Mouse (Mus musculus) adrenal gland, adult 8-10 months (tissue): Measurements from ENCODE around the gene Des. TPM values are rescaled to one million over a fixed set of nuclear protein-coding genes. Genes with fewer than 3 reads are reported as not detected.

Source experiments
- total RNA-seq, 4 experiments: library from RNA; stranded (reverse); gene quantifications; 2 replicates each; pipeline ENCODE4 v1.2.4; 2022

The Des gene
- total RNA-seq, 4 experiments from 2014 or later = 13.3 to 16.4 (median 15.6) TPM

Other genes starting within 250 kb of the Des start
- gene Nhej1, start 235.1 kb upstream of the Des start, total RNA-seq = 1 to 10 TPM; 5.7 to 7.3 (median 7.2) TPM
- under 1 TPM; 0.15 to 0.77 (median 0.29) TPM for gene Slc23a3, start 226.4 kb upstream of the Des start, total RNA-seq
- gene Cnppd1, start 217.6 kb upstream of the Des start, total RNA-seq = 10 to 100 TPM; 38.5 to 48.6 (median 43.4) TPM
- gene Retreg2, start 217.6 kb upstream of the Des start, total RNA-seq = 100 to 1,000 TPM in 3 of 4 experiments, 10 to 100 TPM in 1; 98.5 to 113 (median 104) TPM
- gene Zfand2b, start 191.7 kb upstream of the Des start, total RNA-seq = 10 to 100 TPM; 34.2 to 39.7 (median 36.2) TPM
- gene Abcb6, start 179.9 kb upstream of the Des start, total RNA-seq = 10 to 100 TPM; 20.9 to 32.9 (median 31.4) TPM
- 10 to 100 TPM; 17.0 to 28.2 (median 22.8) TPM for gene Ankzf1, start 168.2 kb upstream of the Des start, total RNA-seq
- 10 to 100 TPM; 41.9 to 52.6 (median 47.6) TPM for gene Atg9a, start 168.1 kb upstream of the Des start, total RNA-seq
- gene Glb1l, start 149.5 kb upstream of the Des start, total RNA-seq = 10 to 100 TPM; 19.4 to 49.8 (median 33.2) TPM
- 100 to 1,000 TPM; 102 to 131 (median 120) TPM for gene Stk16, start 149.5 kb upstream of the Des start, total RNA-seq
- gene Tuba4a, start 140.5 kb upstream of the Des start, total RNA-seq = 10 to 100 TPM; 43.5 to 54.4 (median 49.1) TPM
- not detected for gene A630095N17Rik, start 128.2 kb upstream of the Des start, total RNA-seq
- gene Dnajb2, start 123.9 kb upstream of the Des start, total RNA-seq = 100 to 1,000 TPM in 3 of 4 experiments, 10 to 100 TPM in 1; 85.7 to 111 (median 108) TPM
- gene Ptprn, start 95.8 kb upstream of the Des start, total RNA-seq = 10 to 100 TPM; 59.0 to 80.7 (median 66.5) TPM
- gene Resp18, start 81.9 kb upstream of the Des start, total RNA-seq = 100 to 1,000 TPM; 143 to 279 (median 188) TPM
- 100 to 1,000 TPM; 101 to 112 (median 104) TPM for gene Dnpep, start 42.3 kb upstream of the Des start, total RNA-seq
- gene Speg, start 15.0 kb downstream of the Des start, total RNA-seq = 10 to 100 TPM; 13.7 to 32.9 (median 22.2) TPM
- gene Gmppa, start 75.6 kb downstream of the Des start, total RNA-seq = 100 to 1,000 TPM in 1 of 4 experiments, 10 to 100 TPM in 3; 56.5 to 103 (median 92.0) TPM
- 10 to 100 TPM in 2 of 4 experiments, 1 to 10 TPM in 2; 4.9 to 11.1 (median 8.4) TPM for gene Asic4, start 90.1 kb downstream of the Des start, total RNA-seq
- gene Chpf, start 119.0 kb downstream of the Des start, total RNA-seq = 10 to 100 TPM; 56.6 to 72.7 (median 67.0) TPM
- gene Tmem198, start 119.2 kb downstream of the Des start, total RNA-seq = 1 to 10 TPM; 2.5 to 5.8 (median 3.0) TPM
- 100 to 1,000 TPM in 1 of 4 experiments, 10 to 100 TPM in 3; 71.0 to 109 (median 87.5) TPM for gene Obsl1, start 146.1 kb downstream of the Des start, total RNA-seq
- 10 to 100 TPM; 22.8 to 56.9 (median 34.3) TPM for gene Inha, start 146.7 kb downstream of the Des start, total RNA-seq
- gene Stk11ip, start 161.2 kb downstream of the Des start, total RNA-seq = 10 to 100 TPM; 19.1 to 34.9 (median 31.3) TPM
- 100 to 1,000 TPM; 124 to 271 (median 199) TPM for gene Slc4a3, start 185.9 kb downstream of the Des start, total RNA-seq